Mouse (Mus musculus) Muller cell, postnatal 12 days (primary cell): ENCODE data around the gene Shroom4.

Experiments
- DNase-seq: peaks from one replicate; pipeline ENCODE4 v3.0.0-alpha.2; 2015; ENCODE audit errors: inconsistent ontology term

The Shroom4 gene

GRCm38 (mm10) chrX:6495456-6495855, 95.8 kb downstream of the Shroom4 start:
- DNase-seq: peak; percentile 70

GRCm38 (mm10) chrX:6496374-6496773, 96.7 kb downstream of the Shroom4 start:
- DNase-seq: no peak

- peak; percentile 82 for DNase-seq
Observed at GRCm38 (mm10) chrX:6501850-6502249, 102.2 kb downstream of the Shroom4 start.

- peak; percentile 46 for DNase-seq
Observed at GRCm38 (mm10) chrX:6517217-6517616, 117.6 kb downstream of the Shroom4 start.

GRCm38 (mm10) chrX:6518421-6518820, 118.8 kb downstream of the Shroom4 start:
- DNase-seq: no peak

- DNase-seq: no peak
Observed at GRCm38 (mm10) chrX:6522935-6523334, 123.3 kb downstream of the Shroom4 start.

- DNase-seq: peak; percentile 87
Observed at GRCm38 (mm10) chrX:6536636-6537035, 137.0 kb downstream of the Shroom4 start.

- DNase-seq: no peak
Observed at GRCm38 (mm10) chrX:6537689-6538088, 138.0 kb downstream of the Shroom4 start.

GRCm38 (mm10) chrX:6565066-6565465, 165.4 kb downstream of the Shroom4 start:
- DNase-seq: no peak

- no peak for DNase-seq
Observed at GRCm38 (mm10) chrX:6574511-6574910, 174.9 kb downstream of the Shroom4 start.

GRCm38 (mm10) chrX:6577001-6577400, 177.3 kb downstream of the Shroom4 start:
- no peak for DNase-seq

- no peak for DNase-seq
Observed at GRCm38 (mm10) chrX:6580671-6581070, 181.0 kb downstream of the Shroom4 start.

GRCm38 (mm10) chrX:6581181-6581580, 181.5 kb downstream of the Shroom4 start:
- no peak for DNase-seq

GRCm38 (mm10) chrX:6582646-6583045, 183.0 kb downstream of the Shroom4 start:
- peak; percentile 1 for DNase-seq

- DNase-seq: no peak
Observed at GRCm38 (mm10) chrX:6594183-6594582, 194.5 kb downstream of the Shroom4 start.

GRCm38 (mm10) chrX:6654024-6654423, 254.4 kb downstream of the Shroom4 start:
- peak; percentile 0 for DNase-seq

GRCm38 (mm10) chrX:6658820-6659324, 259.2 kb downstream of the Shroom4 start:
- no peak for DNase-seq
